Mouse (Mus musculus) E14TG2a.4 (cell line): ENCODE data around the gene Kpna7.

ENCODE experiments used
- CTCF ChIP-seq: conservative IDR thresholded peaks from 2 replicates; pipeline ENCODE4 v1.5.1; 2014; ENCODE audit warnings: low read length
- NANOG ChIP-seq: IDR thresholded peaks from 2 replicates; pipeline ENCODE4 v1.6.1; 2014; ENCODE audit warnings: borderline replicate concordance, low read length, mixed read lengths

DNA sequence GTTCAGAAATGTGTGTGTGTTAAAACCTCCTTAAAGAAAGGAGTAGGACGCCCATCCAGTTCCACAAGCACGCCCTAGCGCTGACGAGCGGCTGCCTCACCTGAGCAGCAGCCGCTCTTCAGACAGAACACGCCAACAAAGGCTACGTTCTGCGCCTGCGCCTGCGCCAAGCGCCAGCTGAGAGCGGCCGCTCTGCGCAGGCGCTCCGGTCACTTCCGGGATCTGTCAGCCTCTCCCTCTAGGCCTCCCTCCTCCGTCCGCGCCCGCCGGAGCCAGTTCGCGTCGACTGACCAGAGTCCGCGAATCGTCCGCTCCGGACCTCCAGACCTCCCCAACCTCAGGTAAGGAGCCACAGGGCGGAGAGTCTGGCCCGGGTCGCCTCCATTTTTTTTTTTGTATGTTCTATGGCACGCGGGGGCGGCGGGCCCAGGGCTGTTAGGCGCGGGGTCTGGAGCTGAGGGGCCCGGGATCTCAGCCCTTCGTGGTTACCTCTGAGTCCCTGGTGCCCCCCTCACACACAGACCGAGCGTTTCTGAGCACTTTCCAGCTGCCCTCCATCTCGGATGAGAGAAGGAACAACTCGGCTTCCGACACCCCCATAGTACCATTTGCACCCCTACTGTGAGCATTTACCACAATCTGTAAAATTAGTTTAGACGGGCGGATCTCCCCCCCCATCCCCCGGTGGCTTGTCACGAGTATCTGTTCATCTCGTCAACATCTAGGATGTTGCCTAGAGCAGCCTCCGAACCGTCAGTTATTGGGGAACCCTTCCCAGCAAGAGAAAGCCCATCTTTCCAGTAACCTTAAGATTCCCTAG lies at the start of gene Kpna7, which contains the start of gene Arpc1a:
- TF ChIP-seq CTCF: no peak
- TF ChIP-seq NANOG: no peak
